In the genomic region with DNA sequence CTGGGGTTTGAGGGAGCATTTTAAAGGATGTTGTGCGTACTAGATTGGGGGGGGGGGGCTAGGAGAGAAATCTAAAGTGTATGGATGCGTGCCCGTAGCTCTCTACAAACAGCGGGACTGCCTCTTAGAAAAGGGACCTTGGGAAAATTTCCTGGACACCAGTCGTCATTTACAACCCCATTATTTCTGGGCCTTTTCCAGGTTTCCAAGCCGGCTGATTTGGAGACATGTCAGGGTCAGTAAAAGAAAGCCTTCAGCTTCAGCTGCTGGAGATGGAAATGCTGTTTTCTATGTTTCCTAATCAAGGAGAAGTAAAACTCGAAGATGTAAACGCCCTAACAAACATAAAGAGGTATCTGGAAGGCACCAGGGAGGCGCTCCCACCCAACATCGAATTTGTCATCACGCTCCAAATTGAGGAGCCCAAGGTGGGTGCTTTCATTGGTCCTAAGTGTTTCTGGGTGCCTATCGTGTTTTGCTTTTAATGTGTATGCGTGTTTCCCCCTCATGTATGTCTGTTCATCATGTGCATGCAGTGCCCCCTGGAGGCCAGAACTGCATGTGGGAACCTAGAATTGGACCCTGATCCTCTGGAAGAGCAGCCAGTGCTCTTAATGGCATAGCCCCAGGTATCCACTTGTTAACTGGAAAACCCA, we compare ENCODE assay signal across 8 mouse cellular contexts. TPM values are rescaled to one million over a fixed set of nuclear protein-coding genes. Genes with fewer than 3 reads are reported as not detected.
DNase-seq lines count a peak whose midpoint lies in the region; ATAC-seq and TF ChIP-seq lines count a peak whose summit lies in the region.

No protein-coding gene starts in this region.

- TF ChIP-seq CTCF in left cerebral cortex, adult 2 months (IDR thresholded peaks at IDR 0.05): peak; percentile 82

- DNase-seq in ZHBTc4 (ENCODE audit: low read depth, low spot score): peak; percentile 88
- DNase-seq in gastrocnemius, adult 8-10 months (ENCODE audit: low spot score in 2 of 2): peak; percentile 62
- DNase-seq in hindlimb bud, embryonic 11.5 days (ENCODE audit: extremely low spot score, low read depth, low spot score): peak; percentile 49
- DNase-seq in left cerebral cortex, adult 2 months (ENCODE audit: extremely low spot score in 1 of 2, low spot score in 2 of 2): peak; percentile 72 to 79
- DNase-seq in right cerebral cortex, adult 18-20 months: peak; percentile 82
- peak; percentile 81 for DNase-seq in urinary bladder, postnatal 14 days (ENCODE audit: low spot score)

- ATAC-seq in common myeloid progenitor, adult 5-6 weeks (replicated peaks; ENCODE audit: low read depth, poor library complexity, severe bottlenecking): peak; percentile 79
- peak; percentile 69 for ATAC-seq in megakaryocyte, adult 5-6 weeks (ENCODE audit: poor library complexity, severe bottlenecking)

- peak overlapping the region; percentile 96 for H3K4me3 ChIP-seq in left cerebral cortex, adult 2 months

- H3K27ac ChIP-seq in left cerebral cortex, adult 2 months: no peak overlapping the region; the same call in 1 of the 2 replicates

- intact Hi-C loops in left cerebral cortex, adult 2 months (cut with DNase I): loop anchor here (5.0 to 10.0 kb wide), 2 partner anchors 798 to 825 kb away; partner anchors contain the start of gene Ibtk

RNA-seq across cellular contexts. Expression of gene Rwdd2a, which starts 1.0 kb away (rescaled TPM):
- 2.7 and 4.8 TPM in 2 replicates for total RNA-seq in common myeloid progenitor, adult 5-6 weeks (2017)
- under 1 TPM in 2 of 4 experiments, not detected in 2; 0.22 to 0.36 TPM for total RNA-seq in gastrocnemius, adult 8-10 months (2022)
- 10 to 100 TPM; 24.0 to 25.5 TPM for total RNA-seq in left cerebral cortex, adult 2 months (2021)
- 19.3 and 23.2 TPM in 2 replicates for total RNA-seq in megakaryocyte, adult 5-6 weeks (2015)
- total RNA-seq in megakaryocyte, adult 5-6 weeks (2017): 15.7 and 21.9 TPM in 2 replicates

RNA-seq across cellular contexts. Expression of gene Pgm3, which starts 1.1 kb away (rescaled TPM):
- 17.1 and 17.7 TPM in 2 replicates for total RNA-seq in common myeloid progenitor, adult 5-6 weeks (2017)
- 1 to 10 TPM; 3.5 to 5.3 (median 4.0) TPM for total RNA-seq in gastrocnemius, adult 8-10 months (2022)
- 10 to 100 TPM; 16.5 to 17.7 TPM for total RNA-seq in left cerebral cortex, adult 2 months (2021)
- 13.5 and 16.3 TPM in 2 replicates for total RNA-seq in megakaryocyte, adult 5-6 weeks (2015)
- total RNA-seq in megakaryocyte, adult 5-6 weeks (2017): 16.5 and 21.8 TPM in 2 replicates
